Mouse (Mus musculus) urinary bladder, postnatal 4 days (tissue): ENCODE measurements around the gene Rps27l.
"Not testable (repeated sequence)": the region's sequence is repeated elsewhere in the genome, so short reads cannot be mapped to it uniquely, and the experiment has no call there.

Experiments
- DNase-seq, 2 experiments: peaks; one replicate each; pipeline ENCODE4 v3.0.0; 2021 to 2022; ENCODE audit warnings: low spot score in 2 of 2

The Rps27l gene

DNA sequence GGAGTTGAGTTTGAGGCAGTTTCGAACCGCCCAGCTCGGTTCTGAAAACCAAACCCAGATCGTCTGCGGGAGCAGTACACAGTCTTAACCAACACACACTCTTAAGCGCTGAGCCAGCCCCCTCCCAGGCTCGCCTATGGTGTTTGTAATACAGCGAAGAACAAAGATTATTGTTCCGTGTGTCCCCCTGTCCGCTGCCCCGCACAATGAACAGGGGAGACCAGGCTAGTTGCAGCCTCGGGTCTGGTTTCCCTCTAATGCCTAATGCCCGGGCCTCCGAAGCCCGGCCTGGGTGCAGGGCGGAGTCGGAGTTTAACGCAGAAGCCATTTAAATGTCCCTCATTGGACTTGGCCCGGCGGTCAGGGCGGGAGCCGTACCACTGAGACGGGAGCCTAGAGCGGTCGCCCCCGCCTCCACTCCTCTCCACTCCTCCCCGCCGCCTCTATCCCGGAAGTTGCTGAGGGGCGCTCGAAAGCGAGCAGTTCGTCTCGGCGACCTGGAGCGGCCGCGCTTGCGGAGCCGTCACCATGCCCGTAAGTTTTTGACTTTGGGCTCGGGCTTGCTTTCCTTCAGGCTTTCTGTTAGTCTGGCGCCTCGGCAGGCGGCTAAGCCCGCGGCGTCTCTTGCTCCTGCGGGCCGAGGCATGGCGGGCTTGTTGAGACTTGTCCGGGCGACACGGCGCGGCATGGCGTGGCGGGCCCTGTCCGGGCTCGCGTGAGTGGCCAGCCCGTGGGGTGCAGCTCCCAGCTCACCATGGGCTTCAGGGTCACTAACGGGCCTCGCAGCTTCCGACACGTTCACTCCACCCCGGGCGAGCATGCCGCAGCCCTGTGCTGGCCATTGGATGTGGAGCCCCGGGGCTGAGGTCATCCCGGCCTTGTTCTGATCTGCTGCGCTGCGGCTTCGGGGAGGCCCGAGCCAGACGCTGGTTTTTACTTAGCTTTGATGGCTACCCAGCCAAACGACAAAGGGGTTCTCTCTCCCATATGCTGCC lies at the start of gene Rps27l:
TSS of gene Rps27l (plus strand) at position 440 of the 995 bp plus-strand sequence.
- peak; percentile 93 for DNase-seq

DNA sequence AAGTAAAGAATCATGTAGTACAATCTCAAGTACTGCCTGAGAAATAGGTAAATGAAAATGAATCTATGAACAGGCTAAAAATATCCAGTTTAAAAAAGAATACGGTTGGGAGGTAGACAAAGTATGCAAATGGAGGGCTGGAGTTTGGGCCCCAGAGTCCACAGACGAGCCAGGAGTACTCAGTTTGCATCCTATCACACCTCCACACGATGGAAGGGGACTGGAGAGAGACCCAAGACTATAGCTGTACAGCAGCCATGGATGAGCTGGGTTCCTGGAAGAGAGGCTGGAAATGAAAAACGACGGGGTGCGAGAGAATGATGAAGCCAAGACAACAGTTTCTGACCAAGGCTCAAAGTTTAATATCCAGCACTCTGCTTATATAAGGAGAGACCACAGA lies 48.9 kb upstream of the Rps27l start:
- DNase-seq = no peak

DNA sequence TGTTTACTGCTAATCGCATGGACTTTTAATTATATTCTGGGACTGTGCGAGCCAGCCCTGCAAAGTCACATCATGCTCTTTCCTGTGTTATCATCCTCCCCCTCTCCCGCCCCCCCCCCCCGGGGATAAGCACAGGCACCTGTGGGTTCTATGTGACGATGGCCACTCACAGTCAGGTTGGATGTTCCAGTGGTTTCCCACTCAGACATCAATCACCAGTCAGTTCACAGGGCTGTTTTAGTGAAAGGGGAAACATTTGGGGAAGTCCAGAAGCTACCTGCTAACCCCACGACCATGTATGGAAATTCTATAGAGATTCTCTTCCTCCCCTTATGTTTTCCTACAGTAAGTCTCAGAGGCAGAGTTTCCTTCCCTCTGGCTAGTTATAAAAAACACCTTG lies 48.0 kb upstream of the Rps27l start:
- no peak for DNase-seq

DNA sequence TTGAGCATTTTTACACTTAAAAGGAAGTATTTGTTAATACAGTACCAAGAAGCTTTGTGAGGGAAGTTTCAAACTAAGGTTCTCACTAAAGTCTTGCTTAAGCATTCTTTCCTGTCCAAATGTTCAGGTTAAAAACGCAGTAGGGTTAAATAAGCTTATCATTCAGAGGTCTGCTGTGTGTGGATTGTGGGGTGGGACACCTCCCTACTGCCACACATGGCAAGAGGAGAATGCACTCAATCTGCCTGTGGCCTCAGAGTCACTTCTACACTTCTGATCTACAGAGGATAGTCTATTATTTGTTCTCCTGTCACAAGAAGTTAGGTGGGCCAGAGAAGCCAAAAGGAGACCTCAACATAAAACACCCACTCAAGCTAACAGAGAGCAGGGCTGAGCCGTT lies 46.8 kb upstream of the Rps27l start:
- DNase-seq = no peak

DNA sequence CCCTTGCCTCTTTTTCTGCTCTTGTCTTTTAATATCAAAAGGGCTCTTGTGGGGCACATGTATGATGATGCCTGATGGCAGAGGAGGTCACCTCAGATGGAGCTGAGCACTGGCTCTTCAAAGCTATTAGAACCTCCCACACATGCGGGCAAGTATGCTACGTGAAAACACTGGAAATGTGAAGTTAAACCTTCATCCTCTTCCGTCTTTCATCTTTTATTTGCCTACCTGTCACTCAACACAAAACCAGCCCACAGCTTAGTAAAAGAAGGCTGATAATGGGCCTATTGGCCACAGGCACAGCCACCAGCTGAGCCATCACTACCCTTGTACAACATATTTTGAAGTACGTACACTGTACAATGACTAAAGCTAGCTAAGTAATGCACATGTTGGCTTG lies 46.4 kb upstream of the Rps27l start:
- DNase-seq = no peak

DNA sequence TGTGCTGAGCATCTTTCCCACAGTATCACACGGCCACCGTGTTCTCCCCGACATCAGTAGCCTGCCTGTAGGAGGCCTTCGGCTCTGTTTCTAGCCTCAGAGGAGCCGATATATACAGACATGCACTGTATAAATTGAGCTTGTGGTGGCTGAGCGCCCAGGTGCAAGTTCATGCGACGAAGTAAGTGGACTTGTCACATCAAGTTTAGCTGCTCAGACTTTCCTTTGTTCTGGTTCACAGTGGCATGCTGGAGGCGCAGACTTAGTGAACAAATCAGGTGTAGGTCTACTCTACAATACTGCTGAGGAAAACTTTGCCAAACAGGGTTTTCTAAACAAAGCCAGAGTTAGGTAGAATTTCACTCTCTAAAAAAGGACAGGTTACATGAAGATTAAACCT lies 39.9 kb upstream of the Rps27l start:
- DNase-seq = no peak

DNA sequence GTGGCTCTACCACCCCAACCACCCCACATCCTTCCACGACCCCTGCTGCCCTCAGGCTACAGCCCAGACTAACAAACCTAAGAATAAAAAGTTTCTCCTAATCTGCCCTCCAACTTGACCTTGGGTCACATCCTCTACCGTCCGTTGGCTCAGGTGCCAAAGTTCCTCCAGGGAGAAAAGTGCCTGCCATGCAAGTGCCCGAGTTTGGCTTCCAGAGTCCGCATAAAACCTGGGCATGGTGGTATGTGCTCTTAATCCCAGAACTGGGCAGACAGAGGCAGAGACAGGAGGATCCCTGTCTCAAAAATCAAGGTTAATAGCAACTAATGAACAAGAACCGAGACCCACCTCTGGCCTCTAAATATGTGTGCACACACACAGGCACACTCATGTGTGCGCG lies 38.8 kb upstream of the Rps27l start:
- no peak for DNase-seq

DNA sequence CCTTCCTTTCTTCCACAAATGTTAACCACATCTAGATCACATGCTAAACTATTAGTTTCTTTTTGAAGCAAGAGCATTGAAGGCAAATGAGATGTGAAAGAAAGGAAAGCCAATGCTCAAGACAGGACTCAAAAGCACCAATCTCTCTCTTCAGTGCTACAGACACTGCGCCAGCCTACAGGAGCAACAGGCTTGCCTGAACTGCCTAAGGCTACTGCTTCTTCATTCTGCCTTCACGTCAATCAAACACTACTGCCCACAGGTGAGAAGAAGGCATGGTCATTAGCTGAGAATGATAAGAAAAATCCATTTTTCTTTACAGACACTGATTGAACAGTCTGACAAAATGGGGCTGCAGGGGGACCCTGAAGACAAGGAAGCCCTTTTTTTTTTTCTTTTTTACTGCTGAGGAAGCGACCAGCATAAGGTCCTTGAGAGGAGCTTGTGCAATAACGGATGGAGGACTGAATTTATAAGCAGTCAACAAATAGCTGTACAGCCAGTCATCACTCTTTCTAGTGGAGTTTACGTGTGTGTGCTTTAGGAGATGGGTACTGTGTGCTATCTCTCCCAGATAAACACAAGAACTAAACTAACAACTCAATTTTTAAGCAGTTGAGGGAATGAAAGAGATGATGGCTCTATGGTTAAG lies 38.0 kb upstream of the Rps27l start:
- DNase-seq = no peak

DNA sequence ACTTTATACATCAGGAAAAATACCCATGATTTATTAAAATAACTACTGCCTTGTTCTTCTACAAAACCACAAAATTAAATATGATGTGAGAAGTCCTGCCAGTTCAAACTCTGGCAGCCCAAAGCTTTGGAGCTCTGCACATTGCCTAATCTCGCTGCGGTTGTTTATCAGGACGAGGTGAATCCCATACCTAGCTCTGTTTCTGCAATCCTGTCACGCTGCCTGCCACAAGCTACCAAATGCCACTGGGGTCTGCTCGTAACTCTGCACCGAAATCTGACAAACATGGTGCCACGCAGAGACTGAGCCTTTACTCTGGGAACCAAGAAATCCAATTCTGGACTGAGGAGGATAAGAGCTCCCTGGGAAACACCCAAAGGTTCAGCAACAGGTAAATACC lies 36.0 kb upstream of the Rps27l start:
- DNase-seq = no peak

DNA sequence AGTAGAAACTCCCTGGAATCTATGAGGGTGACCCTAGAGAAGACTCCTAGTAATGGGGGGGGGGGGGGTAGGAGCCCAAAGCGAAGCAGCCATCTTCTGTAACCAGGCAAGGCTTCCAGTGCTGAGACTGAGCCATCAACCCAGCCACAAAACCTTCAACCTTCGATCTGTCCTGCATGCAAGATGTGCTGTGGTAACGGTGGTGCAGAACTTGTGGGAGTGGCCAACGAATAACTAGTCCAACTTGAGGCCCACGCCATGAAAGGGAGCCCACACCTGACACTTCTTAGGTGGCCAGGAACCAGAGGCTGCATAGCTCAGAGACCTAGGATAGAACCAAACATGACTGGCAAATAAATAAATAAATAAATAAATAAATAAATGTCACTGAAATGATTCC lies 35.2 kb upstream of the Rps27l start:
- DNase-seq = no peak

DNA sequence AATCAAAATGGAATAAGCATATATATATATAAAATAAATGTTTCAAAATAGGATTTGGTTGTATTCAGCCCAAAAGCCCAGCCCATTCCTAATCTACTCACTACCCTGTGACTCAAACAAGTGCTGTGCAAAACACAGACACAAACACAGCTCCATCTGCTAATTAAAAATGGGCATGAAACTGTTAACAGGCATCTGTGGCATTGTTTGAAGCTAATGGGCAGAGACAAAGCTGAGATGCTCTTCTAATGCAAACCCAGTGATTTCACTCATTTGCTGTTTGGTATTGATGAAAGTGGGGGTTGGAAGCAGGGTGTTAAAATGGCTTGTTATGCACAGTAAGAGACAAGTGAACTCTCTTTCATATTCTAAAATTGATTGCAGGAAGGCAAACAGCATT lies 33.6 kb upstream of the Rps27l start:
- DNase-seq = no peak

DNA sequence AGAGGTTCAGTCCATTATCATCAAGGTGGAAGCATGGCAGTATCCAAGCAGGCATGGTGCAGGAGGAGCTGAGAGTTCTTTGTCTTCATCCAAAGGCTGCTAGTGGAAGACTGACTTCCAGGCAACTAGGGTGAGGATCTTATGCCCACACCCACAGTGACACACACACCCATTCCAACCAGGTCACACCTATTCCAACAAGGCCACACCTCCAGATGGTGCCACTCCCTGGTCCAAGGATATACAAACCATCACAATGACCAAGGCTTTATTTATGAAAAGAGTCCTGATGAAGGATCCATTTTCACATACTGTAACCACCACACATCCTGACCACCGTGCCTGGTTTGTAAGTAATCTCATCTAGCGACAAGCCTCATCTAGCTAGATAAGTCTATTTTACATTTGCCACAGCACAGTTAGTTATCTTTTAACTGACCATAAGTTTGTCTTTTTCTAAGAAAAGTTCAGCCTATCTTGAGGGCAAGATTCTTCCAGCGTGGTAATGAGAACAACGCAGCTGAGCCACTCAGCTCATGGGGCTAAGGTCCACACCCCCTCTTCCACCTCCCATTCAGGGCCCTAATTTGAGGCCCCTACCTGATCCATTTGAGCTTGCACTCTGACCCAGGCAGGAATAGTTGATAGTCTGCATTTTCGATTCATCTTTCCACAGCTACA lies 32.5 kb upstream of the Rps27l start:
- not testable (repeated sequence) for DNase-seq

DNA sequence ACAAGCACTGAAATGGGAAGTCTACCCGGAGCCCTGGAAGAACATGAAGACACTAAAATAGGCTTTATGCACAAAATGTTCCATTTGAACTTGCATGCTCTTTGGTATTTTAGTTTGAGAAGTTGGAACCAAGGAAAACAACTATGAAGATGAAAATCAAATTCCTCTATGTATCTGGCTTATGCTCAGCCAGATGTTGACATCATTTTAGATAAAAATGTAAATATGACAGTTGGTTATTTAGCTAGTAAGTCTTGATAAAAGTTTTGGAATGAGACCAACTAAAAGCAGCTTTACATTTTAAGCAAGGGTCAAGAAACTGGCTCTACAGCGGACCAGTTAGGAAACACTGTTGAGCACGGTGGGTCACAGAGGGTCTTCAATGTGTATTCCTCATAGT lies 31.3 kb upstream of the Rps27l start:
- no peak for DNase-seq

DNA sequence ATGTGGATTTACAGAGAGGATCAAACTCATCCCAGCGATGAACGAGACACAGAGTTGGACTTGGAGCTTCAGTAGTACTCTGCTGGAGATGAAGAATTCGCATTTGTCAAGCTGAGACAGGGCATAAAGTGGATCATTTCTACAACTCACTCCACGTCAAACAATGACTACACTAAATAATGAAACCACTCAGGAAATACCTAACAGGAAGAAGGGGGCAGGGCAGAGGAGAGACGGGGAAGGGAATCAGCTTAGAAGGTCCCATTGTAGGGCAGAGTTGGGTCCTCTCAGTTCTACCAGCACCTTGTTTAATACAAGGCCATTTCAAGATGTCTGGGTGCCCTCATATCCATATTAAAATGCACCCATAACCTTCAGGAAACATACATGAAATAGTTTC lies 30.5 kb upstream of the Rps27l start:
- no peak for DNase-seq

DNA sequence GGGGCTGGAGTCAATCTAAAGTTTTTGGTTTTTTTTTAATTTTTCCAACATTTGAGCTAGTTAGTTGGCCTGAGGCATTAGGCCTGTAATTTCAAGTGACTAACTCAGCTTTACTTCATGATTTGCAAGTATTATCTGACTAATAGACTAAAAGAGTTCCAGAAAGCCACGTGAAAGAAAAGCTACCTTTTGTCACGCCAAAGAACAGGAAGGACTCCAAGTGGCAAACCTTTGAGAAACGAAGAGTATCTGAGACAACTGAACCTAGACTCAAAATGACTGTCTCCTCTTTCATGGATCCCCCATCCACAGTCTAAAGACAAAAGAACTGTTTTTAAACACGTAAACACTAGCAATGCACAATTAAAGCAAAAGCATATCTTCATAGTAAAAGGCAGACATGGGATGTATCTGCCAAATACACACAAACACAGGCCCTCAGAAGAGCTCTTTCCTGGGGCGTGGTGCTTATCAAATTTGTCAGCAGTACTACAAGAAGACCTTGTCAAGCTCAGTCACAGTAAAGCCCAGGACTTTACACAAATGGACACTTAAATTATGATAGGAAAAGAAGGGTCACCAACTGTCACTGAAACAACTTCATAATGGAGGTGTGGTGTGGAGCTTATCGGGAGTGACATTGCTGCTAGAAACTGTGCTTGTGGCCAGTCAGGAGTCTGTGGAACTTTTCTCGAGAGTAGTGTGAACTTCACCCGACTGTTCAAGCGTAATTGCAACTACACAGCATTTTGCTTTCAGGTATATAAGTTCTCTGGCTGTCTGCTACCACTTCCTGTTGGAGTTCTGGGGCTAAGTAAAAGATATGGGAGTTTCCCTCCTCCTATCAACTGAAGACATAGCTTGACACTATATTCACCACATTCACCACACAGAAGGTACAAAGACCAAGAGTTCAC lies 29.8 kb upstream of the Rps27l start:
- DNase-seq = no peak

DNA sequence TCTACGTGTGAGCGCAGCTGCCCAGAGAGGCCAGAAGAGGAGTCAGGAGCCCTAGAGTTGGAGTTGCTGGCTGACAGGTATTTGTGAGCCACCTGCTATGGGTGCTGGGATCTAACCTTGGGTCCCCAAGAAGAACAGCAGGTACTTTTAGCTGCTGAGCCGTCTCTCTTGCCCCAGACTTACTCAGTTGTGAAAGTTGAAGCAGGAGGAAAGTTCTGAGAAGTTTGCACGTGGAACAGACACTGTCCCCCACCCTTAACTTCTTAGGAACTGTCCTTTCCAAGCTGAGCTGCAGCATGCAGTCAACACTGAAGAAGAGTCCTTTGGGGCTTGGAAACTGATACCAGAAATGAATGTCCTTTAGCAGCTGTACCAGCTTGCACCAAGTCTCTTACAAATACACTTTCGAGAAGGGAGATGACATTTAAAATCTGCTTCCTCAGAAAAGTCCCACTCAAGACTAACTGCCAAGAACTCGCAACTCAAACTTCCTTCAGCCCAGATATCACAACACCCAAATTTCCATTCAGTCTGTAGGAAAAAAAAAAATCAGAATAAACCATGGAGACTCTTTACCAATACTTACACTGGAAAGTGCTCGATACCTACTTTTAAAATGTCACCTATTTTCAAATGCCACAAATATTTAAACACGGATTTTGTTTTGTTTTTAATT lies 28.5 kb upstream of the Rps27l start:
- DNase-seq = no peak

DNA sequence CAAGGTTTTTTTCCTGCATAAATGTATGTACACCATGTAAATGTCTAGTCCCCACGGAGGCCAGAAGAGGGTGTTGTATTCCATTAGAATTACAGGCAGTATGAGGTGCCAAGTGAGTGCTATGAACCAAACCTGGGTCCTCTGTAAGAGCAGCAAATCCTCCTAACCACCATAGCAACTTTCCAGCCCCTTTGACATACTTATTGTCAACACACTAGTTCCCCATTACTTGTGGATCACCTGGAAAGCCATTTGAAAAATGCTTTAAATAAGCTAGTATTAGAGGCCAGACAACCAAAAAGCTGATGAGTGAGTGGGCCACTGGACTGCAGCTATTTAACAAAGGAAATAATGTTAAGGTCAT lies 28.0 kb upstream of the Rps27l start:
- no peak for DNase-seq

DNA sequence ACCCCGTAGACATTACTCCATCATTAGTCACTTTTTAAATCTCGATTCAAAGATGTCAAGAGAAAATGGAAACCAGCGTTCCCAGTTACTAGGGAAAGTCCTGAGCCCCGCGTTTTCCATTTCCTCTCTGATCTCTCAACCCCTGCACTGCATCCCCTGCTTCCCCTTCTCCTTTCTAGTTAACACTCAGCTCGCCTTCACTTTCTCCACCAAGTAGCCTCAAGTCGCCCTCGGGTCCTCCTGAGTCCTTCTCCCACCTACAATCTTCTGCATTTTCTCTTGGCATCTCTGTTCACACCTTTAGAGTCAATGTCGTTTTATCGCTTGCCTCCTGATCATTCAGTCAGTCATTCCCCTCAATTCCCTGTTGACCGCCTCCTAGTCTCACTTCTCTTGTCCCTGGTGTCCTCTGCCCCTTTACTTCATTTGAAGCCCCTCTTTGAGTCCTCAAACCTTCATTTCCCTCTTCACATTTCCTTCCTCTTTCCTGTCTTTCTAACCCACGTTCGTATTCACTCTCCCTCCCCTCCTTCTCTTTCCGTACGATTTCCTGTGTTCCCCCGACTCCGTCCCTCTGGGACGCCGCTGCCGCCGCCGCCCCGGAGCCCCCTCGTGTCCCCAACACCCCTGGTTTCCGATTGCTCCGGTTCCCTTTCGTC lies 27.1 kb upstream of the Rps27l start:
- no peak for DNase-seq

DNA sequence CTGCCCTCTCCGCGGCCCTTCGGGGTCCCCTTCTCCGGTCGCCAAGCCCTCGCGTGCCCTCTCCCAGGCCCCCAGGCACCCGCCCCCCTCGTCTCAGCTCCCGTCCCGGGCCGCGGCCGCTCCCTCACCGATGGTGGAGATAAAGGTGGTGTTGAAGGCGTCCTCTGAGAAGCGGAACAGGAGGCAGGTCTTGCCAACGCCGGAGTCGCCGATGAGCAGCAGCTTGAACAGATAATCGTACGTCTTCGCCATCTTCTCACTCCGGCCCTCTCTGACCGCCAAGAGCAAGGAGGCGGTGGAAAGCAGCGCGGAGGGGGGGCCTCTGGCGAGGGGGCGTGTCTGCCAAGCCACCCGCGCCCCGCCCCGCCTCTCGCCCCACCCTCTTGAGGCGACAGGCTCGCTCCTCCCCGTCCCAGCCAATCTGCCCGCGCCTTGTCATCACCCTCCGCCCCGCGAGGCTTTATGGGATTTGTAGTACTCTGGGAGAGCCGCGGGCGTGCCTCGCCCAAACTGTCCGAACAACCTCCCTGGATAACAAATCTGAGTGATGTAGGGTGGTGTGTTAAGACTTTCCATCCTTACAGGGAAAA lies 26.4 kb upstream of the Rps27l start, which contains the start of gene Rab8b:
TSS of gene Rab8b (minus strand) at position 306 of the 590 bp plus-strand sequence.
- DNase-seq = peak; percentile 96 to 98

DNA sequence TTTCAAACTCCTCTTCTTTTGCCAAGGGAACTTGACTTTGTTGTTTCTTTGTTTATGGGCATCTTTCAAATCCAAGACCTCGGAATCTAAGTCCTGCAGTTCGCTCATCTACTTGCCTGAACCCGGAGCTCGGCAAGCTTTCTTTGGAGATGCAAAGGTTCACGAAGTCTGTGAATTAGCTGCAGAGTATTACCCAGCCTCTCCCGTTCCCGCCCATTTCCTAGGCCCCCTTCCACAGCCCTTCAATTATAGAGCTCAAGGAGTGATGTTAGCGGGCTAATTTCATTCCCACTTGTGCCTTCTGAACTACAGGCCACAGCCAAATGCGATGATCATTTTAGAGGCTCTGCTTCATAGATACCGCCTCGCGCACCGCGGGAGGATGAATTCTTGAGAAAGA lies 25.9 kb upstream of the Rps27l start:
- DNase-seq = no peak
